Mouse (Mus musculus): ENCODE data around the gene Fbrs. TPM values are rescaled to one million over a fixed set of nuclear protein-coding genes. Genes with fewer than 3 reads are reported as not detected.
"Not testable (repeated sequence)": the region's sequence is repeated elsewhere in the genome, so short reads cannot be mapped to it uniquely, and the experiment has no call there.

Gene Fbrs
- polyA plus RNA-seq, 1 experiment, result 12.4 TPM

- no peak for DNase-seq (ENCODE audit: low spot score)
Measured at GRCm38 (mm10) chr7:127476336-127476735, 2.7 kb upstream of the Fbrs start.

- no peak for DNase-seq (ENCODE audit: low spot score)
Measured at GRCm38 (mm10) chr7:127476855-127477254, 2.1 kb upstream of the Fbrs start.

- peak; percentile 94 for DNase-seq (ENCODE audit: low spot score)
Measured at GRCm38 (mm10) chr7:127477687-127478634, 1.0 kb upstream of the Fbrs start.

- DNase-seq (ENCODE audit: low spot score), result no peak
Measured at GRCm38 (mm10) chr7:127479318-127480225, 573 bp downstream of the Fbrs start.

- DNase-seq (ENCODE audit: low spot score), result no peak
Measured at GRCm38 (mm10) chr7:127480321-127480720, 1.3 kb downstream of the Fbrs start.

- no peak for DNase-seq (ENCODE audit: low spot score)
Measured at GRCm38 (mm10) chr7:127485416-127485815, 6.4 kb downstream of the Fbrs start.

GRCm38 (mm10) chr7:127488364-127488763 lies 9.4 kb downstream of the Fbrs start:
- not testable (repeated sequence) for DNase-seq (ENCODE audit: low spot score)

GRCm38 (mm10) chr7:127489982-127490381 lies 11.0 kb downstream of the Fbrs start:
- no peak for DNase-seq (ENCODE audit: low spot score)

GRCm38 (mm10) chr7:127491846-127492245 lies 12.8 kb downstream of the Fbrs start:
- DNase-seq (ENCODE audit: low spot score), result no peak

- no peak for DNase-seq (ENCODE audit: low spot score)
Measured at GRCm38 (mm10) chr7:127494648-127495047, 15.6 kb downstream of the Fbrs start.

- no peak for DNase-seq (ENCODE audit: low spot score)
Measured at GRCm38 (mm10) chr7:127497382-127497781, 18.4 kb downstream of the Fbrs start.

GRCm38 (mm10) chr7:127498407-127498806 lies 19.4 kb downstream of the Fbrs start:
- DNase-seq (ENCODE audit: low spot score), result no peak

- DNase-seq (ENCODE audit: low spot score), result no peak
Measured at GRCm38 (mm10) chr7:127508291-127508690, 29.3 kb downstream of the Fbrs start.

- DNase-seq (ENCODE audit: low spot score), result not testable (repeated sequence)
Measured at GRCm38 (mm10) chr7:127509830-127510229, 30.8 kb downstream of the Fbrs start.

- DNase-seq (ENCODE audit: low spot score), result no peak
Measured at GRCm38 (mm10) chr7:127511241-127511640, 32.2 kb downstream of the Fbrs start.

GRCm38 (mm10) chr7:127511808-127512230 lies 32.8 kb downstream of the Fbrs start, which contains the start of gene Srcap:
Gene Srcap (plus strand): TSS chr7:127511983.
- DNase-seq (ENCODE audit: low spot score), result peak; percentile 87

- peak; percentile 88 for DNase-seq (ENCODE audit: low spot score)
Measured at GRCm38 (mm10) chr7:127512231-127513015, 33.4 kb downstream of the Fbrs start.

- DNase-seq (ENCODE audit: low spot score), result no peak
Measured at GRCm38 (mm10) chr7:127513016-127513390, 34.0 kb downstream of the Fbrs start.

- no peak for DNase-seq (ENCODE audit: low spot score)
Measured at GRCm38 (mm10) chr7:127513781-127514180, 34.8 kb downstream of the Fbrs start.

GRCm38 (mm10) chr7:127515846-127516245 lies 36.8 kb downstream of the Fbrs start:
- no peak for DNase-seq (ENCODE audit: low spot score)

GRCm38 (mm10) chr7:127516344-127516743 lies 37.3 kb downstream of the Fbrs start:
- DNase-seq (ENCODE audit: low spot score), result no peak
